Mouse (Mus musculus): ENCODE measurements around the gene Foxj2. TPM values are rescaled to one million over a fixed set of nuclear protein-coding genes. Genes with fewer than 3 reads are reported as not detected.

Foxj2 gene
- 3.0 and 4.0 TPM in 2 replicates for polyA plus RNA-seq (2014; fragmentation: Nextera tagmentation; extraction: Ambion mirVana)

DNA sequence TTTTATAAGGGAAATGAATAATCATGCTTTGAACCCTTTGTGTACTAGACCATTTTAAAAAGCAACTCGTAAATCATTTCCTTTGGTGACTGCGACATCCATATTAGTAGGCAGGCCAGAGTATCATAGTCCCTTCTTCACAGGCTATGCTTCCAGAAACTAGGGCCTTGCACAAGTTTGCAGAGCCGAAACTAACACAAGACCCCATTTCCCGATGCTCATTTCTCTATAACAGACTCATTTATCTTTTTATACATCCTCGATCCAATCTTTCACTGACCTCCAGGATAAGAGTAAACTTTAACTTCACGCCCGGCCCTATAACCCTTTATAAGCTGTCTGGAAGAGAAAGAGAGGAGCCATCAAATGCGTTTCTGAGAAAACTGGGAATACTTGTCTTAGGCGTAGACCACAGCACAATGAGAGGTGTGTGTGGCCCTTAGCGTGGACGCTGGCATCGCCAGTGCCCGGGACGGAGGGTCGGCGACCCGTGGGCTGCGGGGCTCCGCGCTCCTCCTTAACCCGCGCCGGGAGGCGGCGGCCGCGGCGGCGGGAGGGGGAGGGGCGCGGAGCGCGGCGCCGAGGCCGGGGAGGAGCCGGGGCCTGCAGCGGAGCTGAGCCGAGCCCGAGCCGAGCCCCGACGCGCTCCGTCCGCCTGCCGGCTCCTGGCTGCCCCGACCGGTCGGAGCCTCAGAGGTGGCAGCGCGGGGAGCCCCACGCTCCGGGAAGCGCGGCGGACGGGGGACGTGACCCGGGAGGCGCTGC, at the start of gene Foxj2:
TSS of gene Foxj2 (plus strand) at position 609 of the 765 bp plus-strand sequence.
- H3K4me2 ChIP-seq (replicated peaks; ENCODE audit: low read depth, low read length): peak within 1 kb of the TSS; percentile 61
- peak; percentile 86 for ATAC-seq (ENCODE audit: low FRiP score)
- 0 out of 2 replicates have a peak, but pooled peaks cover 2% of the 10 kb centered on the region for H3K4me1 ChIP-seq (replicated peaks; ENCODE audit: control insufficient read depth, insufficient read depth, low read length)
- DNase-seq (ENCODE audit: low spot score): peak; percentile 80
- H3K27ac ChIP-seq (ENCODE audit: low read depth, low read length): no peak within 1 kb of the TSS
- no peaks in the 10 kb centered on the region for H3K9me3 ChIP-seq (ENCODE audit: control insufficient read depth, low read length)
- peak within 1 kb of the TSS; percentile 81 for H3K4me3 ChIP-seq (ENCODE audit: low read depth, low read length)
- no peaks in the 10 kb centered on the region for H3K27me3 ChIP-seq (ENCODE audit: control insufficient read depth, insufficient read depth, low read length)
- H3K36me3 ChIP-seq (ENCODE audit: control insufficient read depth, insufficient read depth, low read length): no peaks in the 10 kb centered on the region
- WGBS: 5% methylated on average over 39 of the region's 61 CpGs
- peak within 1 kb of the TSS; percentile 94 for H3K9ac ChIP-seq (ENCODE audit: low read depth, low read length)

GRCm38 (mm10) chr6:122770760-122771315, 48.9 kb upstream of the Foxj2 start:
- WGBS: 89% methylated on average over 11 of the region's 11 CpGs
- H3K9ac ChIP-seq (ENCODE audit: low read depth, low read length): no peak overlapping the region
- ATAC-seq (ENCODE audit: low FRiP score): no peak

GRCm38 (mm10) chr6:122772701-122773100, 47.0 kb upstream of the Foxj2 start:
- Histone ChIP-seq H3K9me3 (ENCODE audit: control insufficient read depth, low read length) (no peaks in the 10 kb centered on the region), H3K27me3 (ENCODE audit: control insufficient read depth, insufficient read depth, low read length) (no peaks in the 10 kb centered on the region), H3K4me1 (replicated peaks; ENCODE audit: control insufficient read depth, insufficient read depth, low read length) (no peaks in the 10 kb centered on the region), H3K36me3 (ENCODE audit: control insufficient read depth, insufficient read depth, low read length) (no peaks in the 10 kb centered on the region), H3K9ac (ENCODE audit: low read depth, low read length) (no peak overlapping the region), H3K4me2 (replicated peaks; ENCODE audit: low read depth, low read length) (no peak overlapping the region), H3K27ac (ENCODE audit: low read depth, low read length) (no peak overlapping the region), H3K4me3 (ENCODE audit: low read depth, low read length) (no peak overlapping the region)
- no peak for ATAC-seq (ENCODE audit: low FRiP score)
- no peak for DNase-seq (ENCODE audit: low spot score)
- WGBS: 62% methylated on average over 6 of the region's 6 CpGs

More at GRCm38 (mm10) chr6:122770760-122771315, 48.9 kb upstream of the Foxj2 start:
- Histone ChIP-seq H3K9me3 (ENCODE audit: control insufficient read depth, low read length) (no peaks in the 10 kb centered on the region), H3K27ac (ENCODE audit: low read depth, low read length) (no peak overlapping the region), H3K36me3 (ENCODE audit: control insufficient read depth, insufficient read depth, low read length) (no peaks in the 10 kb centered on the region), H3K4me2 (replicated peaks; ENCODE audit: low read depth, low read length) (no peak overlapping the region), H3K4me1 (replicated peaks; ENCODE audit: control insufficient read depth, insufficient read depth, low read length) (no peaks in the 10 kb centered on the region), H3K4me3 (ENCODE audit: low read depth, low read length) (no peak overlapping the region), H3K27me3 (ENCODE audit: control insufficient read depth, insufficient read depth, low read length) (no peaks in the 10 kb centered on the region)
- DNase-seq (ENCODE audit: low spot score): no peak

DNA sequence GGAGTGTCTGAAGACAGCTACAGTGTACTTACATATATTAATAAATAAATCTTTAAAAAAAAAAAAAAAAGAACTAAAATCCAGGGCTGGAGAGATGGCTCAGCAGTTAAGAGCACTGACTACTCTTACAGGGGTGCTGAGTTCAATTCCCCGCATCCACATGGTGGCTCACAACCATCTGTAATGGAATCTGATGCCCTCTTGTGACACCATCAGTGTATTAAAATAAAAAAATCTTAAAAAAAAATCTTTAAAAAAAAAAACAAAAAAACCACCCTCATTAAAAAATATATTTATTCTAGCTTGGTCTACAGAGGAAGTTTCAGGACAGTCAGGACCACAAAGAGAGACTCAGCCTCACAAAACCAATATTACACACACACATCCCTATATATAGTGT, 45.4 kb upstream of the Foxj2 start:
- Histone ChIP-seq H3K27me3 (ENCODE audit: control insufficient read depth, insufficient read depth, low read length) (no peaks in the 10 kb centered on the region), H3K36me3 (ENCODE audit: control insufficient read depth, insufficient read depth, low read length) (no peaks in the 10 kb centered on the region), H3K9ac (ENCODE audit: low read depth, low read length) (no peak overlapping the region), H3K9me3 (ENCODE audit: control insufficient read depth, low read length) (no peaks in the 10 kb centered on the region), H3K4me1 (replicated peaks; ENCODE audit: control insufficient read depth, insufficient read depth, low read length) (no peaks in the 10 kb centered on the region), H3K4me2 (replicated peaks; ENCODE audit: low read depth, low read length) (no peak overlapping the region), H3K4me3 (ENCODE audit: low read depth, low read length) (no peak overlapping the region), H3K27ac (ENCODE audit: low read depth, low read length) (no peak overlapping the region)
- 93% methylated on average over 1 of the region's 1 CpGs for WGBS
- DNase-seq (ENCODE audit: low spot score) (no peak), ATAC-seq (ENCODE audit: low FRiP score) (no peak)

- no peak for DNase-seq (ENCODE audit: low spot score)
- no peaks in the 10 kb centered on the region for H3K36me3 ChIP-seq (ENCODE audit: control insufficient read depth, insufficient read depth, low read length)
- H3K4me1 ChIP-seq (replicated peaks; ENCODE audit: control insufficient read depth, insufficient read depth, low read length): no peaks in the 10 kb centered on the region
- H3K9ac ChIP-seq (ENCODE audit: low read depth, low read length): no peak overlapping the region
- 88% methylated on average over 7 of the region's 7 CpGs for WGBS
- H3K4me2 ChIP-seq (replicated peaks; ENCODE audit: low read depth, low read length): no peak overlapping the region
- no peaks in the 10 kb centered on the region for H3K9me3 ChIP-seq (ENCODE audit: control insufficient read depth, low read length)
- no peak for ATAC-seq (ENCODE audit: low FRiP score)
- no peak overlapping the region for H3K4me3 ChIP-seq (ENCODE audit: low read depth, low read length)
- H3K27ac ChIP-seq (ENCODE audit: low read depth, low read length): no peak overlapping the region
- H3K27me3 ChIP-seq (ENCODE audit: control insufficient read depth, insufficient read depth, low read length): no peaks in the 10 kb centered on the region
Observed at GRCm38 (mm10) chr6:122776040-122776439, 43.7 kb upstream of the Foxj2 start.

DNA sequence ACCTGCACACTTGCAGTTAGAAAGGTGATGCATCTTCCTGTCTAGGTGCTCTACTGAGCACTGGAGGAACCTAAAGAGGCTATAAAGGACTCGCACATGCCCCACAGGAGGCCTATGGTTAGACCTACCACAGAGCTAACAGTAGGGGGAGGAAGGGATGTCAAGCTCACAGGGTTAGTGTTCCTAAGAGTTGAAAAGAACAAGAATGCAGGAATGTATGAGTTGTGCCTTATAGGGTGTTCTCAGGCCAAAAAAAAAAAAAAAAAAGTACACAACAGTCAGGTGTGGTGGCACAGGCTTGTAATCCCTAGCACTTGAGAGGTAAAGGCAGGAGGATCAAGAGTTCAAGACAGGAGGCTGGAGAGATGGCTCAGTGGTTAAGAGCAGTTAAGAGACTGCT, 39.8 kb upstream of the Foxj2 start:
- H3K9ac ChIP-seq (ENCODE audit: low read depth, low read length): no peak overlapping the region
- no peak overlapping the region for H3K27ac ChIP-seq (ENCODE audit: low read depth, low read length)
- ATAC-seq (ENCODE audit: low FRiP score) (no peak), DNase-seq (ENCODE audit: low spot score) (no peak)
- no peaks in the 10 kb centered on the region for H3K4me1 ChIP-seq (replicated peaks; ENCODE audit: control insufficient read depth, insufficient read depth, low read length)
- H3K27me3 ChIP-seq (ENCODE audit: control insufficient read depth, insufficient read depth, low read length): no peaks in the 10 kb centered on the region
- H3K4me3 ChIP-seq (ENCODE audit: low read depth, low read length): no peak overlapping the region
- H3K9me3 ChIP-seq (ENCODE audit: control insufficient read depth, low read length): no peaks in the 10 kb centered on the region
- no peaks in the 10 kb centered on the region for H3K36me3 ChIP-seq (ENCODE audit: control insufficient read depth, insufficient read depth, low read length)
- 25% methylated on average over 1 of the region's 1 CpGs for WGBS
- no peak overlapping the region for H3K4me2 ChIP-seq (replicated peaks; ENCODE audit: low read depth, low read length)

- ATAC-seq (ENCODE audit: low FRiP score): no peak
- Histone ChIP-seq H3K36me3 (ENCODE audit: control insufficient read depth, insufficient read depth, low read length) (no peaks in the 10 kb centered on the region), H3K4me2 (replicated peaks; ENCODE audit: low read depth, low read length) (no peak overlapping the region), H3K27ac (ENCODE audit: low read depth, low read length) (no peak overlapping the region), H3K9me3 (ENCODE audit: control insufficient read depth, low read length) (no peaks in the 10 kb centered on the region), H3K9ac (ENCODE audit: low read depth, low read length) (no peak overlapping the region), H3K4me1 (replicated peaks; ENCODE audit: control insufficient read depth, insufficient read depth, low read length) (no peaks in the 10 kb centered on the region), H3K4me3 (ENCODE audit: low read depth, low read length) (no peak overlapping the region), H3K27me3 (ENCODE audit: control insufficient read depth, insufficient read depth, low read length) (no peaks in the 10 kb centered on the region)
- 73% methylated on average over 4 of the region's 4 CpGs for WGBS
- DNase-seq (ENCODE audit: low spot score): no peak
Observed at GRCm38 (mm10) chr6:122781167-122781566, 38.5 kb upstream of the Foxj2 start.

- Histone ChIP-seq H3K4me3 (ENCODE audit: low read depth, low read length) (no peak overlapping the region), H3K9me3 (ENCODE audit: control insufficient read depth, low read length) (no peaks in the 10 kb centered on the region), H3K27ac (ENCODE audit: low read depth, low read length) (no peak overlapping the region), H3K27me3 (ENCODE audit: control insufficient read depth, insufficient read depth, low read length) (no peaks in the 10 kb centered on the region), H3K36me3 (ENCODE audit: control insufficient read depth, insufficient read depth, low read length) (no peaks in the 10 kb centered on the region), H3K9ac (ENCODE audit: low read depth, low read length) (no peak overlapping the region), H3K4me2 (replicated peaks; ENCODE audit: low read depth, low read length) (no peak overlapping the region), H3K4me1 (replicated peaks; ENCODE audit: control insufficient read depth, insufficient read depth, low read length) (no peaks in the 10 kb centered on the region)
- DNase-seq (ENCODE audit: low spot score) (no peak), ATAC-seq (ENCODE audit: low FRiP score) (no peak)
- 87% methylated on average over 3 of the region's 3 CpGs for WGBS
Observed at GRCm38 (mm10) chr6:122782164-122782563, 37.5 kb upstream of the Foxj2 start.

DNA sequence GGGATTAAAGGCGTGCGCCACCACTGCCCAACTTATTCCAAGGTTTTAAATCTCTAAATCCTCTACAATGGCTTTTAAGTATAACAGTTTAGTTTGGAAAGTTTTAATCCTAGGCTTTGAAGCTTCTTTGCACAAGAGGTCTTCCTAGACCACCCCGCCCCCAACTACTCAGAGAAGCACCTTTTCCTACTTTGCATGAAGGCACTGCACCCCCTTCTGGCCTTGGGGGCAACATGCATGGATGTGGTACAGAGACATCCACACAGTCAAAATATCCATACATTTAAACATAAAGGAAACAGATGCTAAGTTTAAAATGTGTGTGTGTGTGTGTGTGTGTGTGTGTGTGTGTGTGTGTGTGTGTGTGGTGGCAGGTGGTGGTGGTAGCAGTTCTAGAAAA, 34.8 kb upstream of the Foxj2 start:
- no peak overlapping the region for H3K4me2 ChIP-seq (replicated peaks; ENCODE audit: low read depth, low read length)
- no peak overlapping the region for H3K4me3 ChIP-seq (ENCODE audit: low read depth, low read length)
- no peaks in the 10 kb centered on the region for H3K4me1 ChIP-seq (replicated peaks; ENCODE audit: control insufficient read depth, insufficient read depth, low read length)
- DNase-seq (ENCODE audit: low spot score) (no peak), ATAC-seq (ENCODE audit: low FRiP score) (no peak)
- H3K27ac ChIP-seq (ENCODE audit: low read depth, low read length): no peak overlapping the region
- WGBS: 95% methylated on average over 3 of the region's 3 CpGs
- no peak overlapping the region for H3K9ac ChIP-seq (ENCODE audit: low read depth, low read length)
- no peaks in the 10 kb centered on the region for H3K27me3 ChIP-seq (ENCODE audit: control insufficient read depth, insufficient read depth, low read length)
- no peaks in the 10 kb centered on the region for H3K9me3 ChIP-seq (ENCODE audit: control insufficient read depth, low read length)
- H3K36me3 ChIP-seq (ENCODE audit: control insufficient read depth, insufficient read depth, low read length): no peaks in the 10 kb centered on the region

Data from hindbrain, embryonic 11.5 days (tissue).